Mouse (Mus musculus) left cerebral cortex, postnatal 36 days (tissue): Measurements from ENCODE around the gene Ina. TPM values are rescaled to one million over a fixed set of nuclear protein-coding genes. Genes with fewer than 3 reads are reported as not detected.
"Not testable (repeated sequence)": the region's sequence is repeated elsewhere in the genome, so short reads cannot be mapped to it uniquely, and the experiment has no call there.

ENCODE experiments used
- DNase-seq, 2 experiments: peaks; one replicate each; pipeline ENCODE4 v3.0.0; 2021 to 2022; ENCODE audit warnings: low spot score in 2 of 2, mixed read lengths in 1 of 2
- intact Hi-C: fragments of 180-260 bp; cut with DNase I; formaldehyde crosslinking; loops from one replicate; pipeline ENCODE4 v1.15.1; 2025
- total RNA-seq, 2 experiments: library from RNA; stranded (reverse); gene quantifications; 2 replicates each; pipeline ENCODE4 v1.2.3; 2021

Gene Ina
- total RNA-seq, 2 experiments from 2014 or later: 209 to 221 TPM

- intact Hi-C loops: no loop called here
- DNase-seq: no peak
Measured at GRCm38 (mm10) chr19:46983352-46983965, 31.0 kb upstream of the Ina start.

- DNase-seq: no peak
- intact Hi-C loops: no loop called here
Measured at GRCm38 (mm10) chr19:46983966-46984380, 30.5 kb upstream of the Ina start.

- intact Hi-C loops: no loop called here
- no peak for DNase-seq
Measured at GRCm38 (mm10) chr19:46984726-46985622, 29.5 kb upstream of the Ina start.

GRCm38 (mm10) chr19:46987646-46988045 is 26.9 kb upstream of the Ina start:
- intact Hi-C loops: no loop called here
- no peak for DNase-seq

DNA sequence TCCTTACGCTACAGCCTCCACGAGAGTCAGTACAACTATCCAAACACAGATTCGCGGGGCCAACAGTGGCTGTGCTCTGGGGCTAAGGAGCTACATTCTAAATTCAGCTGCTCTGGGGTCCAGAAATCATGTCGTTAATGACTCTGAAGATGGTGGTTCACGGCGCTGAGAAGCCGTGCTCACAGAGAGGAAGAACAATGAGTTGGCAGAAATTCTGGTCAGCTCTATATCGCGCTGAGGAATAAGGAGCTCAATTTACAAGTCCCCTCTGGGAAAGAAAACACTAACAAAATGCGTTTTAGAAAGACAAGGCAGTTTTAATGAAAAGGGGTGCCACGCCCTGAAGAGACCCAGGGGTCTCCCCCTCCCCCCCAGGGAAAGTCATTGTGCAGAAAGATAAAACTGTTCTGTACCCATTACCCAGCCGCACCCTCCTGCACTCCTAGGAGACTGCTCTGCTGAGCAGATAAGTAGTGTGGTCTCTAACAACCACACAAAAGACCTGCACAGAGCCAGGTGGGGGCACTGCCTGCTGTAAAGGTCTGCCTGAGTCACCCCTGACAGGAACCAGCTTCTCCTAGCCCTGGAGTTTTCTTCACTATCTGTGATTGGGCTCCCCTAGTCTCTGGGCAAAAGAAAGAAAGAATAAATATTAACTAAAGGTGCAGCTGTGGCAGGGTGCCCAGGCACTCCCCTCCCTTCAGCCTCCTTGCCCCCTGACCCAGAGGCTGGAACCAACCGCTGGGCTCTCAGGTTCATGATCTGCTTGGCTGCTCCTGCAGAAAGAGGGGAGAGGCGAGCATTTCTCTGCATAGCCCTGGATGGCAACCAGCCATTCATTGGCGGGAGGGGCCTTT is 26.0 kb upstream of the Ina start:
- intact Hi-C loops: no loop called here
- no peak for DNase-seq

DNA sequence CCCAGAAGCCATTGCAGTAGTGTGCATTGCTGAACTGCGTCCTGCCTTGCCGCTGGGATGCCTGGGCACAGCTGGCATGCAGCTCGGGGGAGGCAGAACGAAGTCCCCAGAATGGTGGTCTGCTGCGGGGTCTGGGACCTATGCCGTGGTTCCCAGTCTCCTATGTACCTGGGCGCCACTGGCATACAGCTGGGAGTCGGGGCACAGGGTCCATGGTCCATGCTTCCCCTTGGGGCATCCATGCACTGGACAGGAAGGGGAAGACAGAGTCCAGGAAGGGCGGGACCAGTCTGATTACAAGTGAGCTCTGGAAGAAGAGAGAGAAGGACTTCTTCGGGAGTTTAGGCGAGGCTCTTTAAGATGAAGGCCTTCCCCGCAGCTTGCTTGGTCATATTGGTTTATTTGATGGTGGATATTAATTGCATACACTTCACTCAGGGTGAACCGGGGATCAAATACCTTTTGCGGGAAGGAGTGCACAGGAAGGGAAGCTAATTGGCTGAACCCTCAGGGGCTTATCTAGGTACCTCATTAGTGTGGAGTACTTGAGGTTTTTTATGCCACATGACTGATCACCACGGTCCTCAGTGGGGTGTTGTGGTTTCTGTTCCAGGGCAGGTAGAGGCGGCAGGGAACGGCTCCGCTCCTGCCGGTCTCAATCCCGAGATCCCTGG is 24.9 kb upstream of the Ina start:
- intact Hi-C loops: no loop called here
- DNase-seq: no peak

DNA sequence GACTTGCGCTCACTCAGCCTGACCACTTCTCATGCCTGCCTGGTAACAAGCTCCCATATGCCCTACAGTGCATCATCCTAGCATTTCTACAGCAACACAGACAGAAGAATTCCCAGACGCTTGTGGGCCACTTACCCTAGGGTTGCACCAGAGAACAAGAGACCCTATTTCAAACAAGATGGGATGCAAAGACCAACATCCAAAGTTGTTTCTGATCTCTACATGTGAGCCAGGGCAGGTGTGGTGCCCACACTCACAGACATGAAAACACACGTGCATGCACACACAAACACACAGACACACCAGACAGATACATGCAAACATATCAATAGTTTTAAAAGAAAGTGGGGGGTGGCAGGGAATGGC is 24.4 kb upstream of the Ina start:
- intact Hi-C loops: no loop called here
- DNase-seq: no peak

GRCm38 (mm10) chr19:46990625-46991024 is 23.9 kb upstream of the Ina start:
- not testable (repeated sequence) for DNase-seq
- intact Hi-C loops: loop anchor here (1.0 kb wide), 2 partner anchors 115 to 230 kb away; no protein-coding TSS in a partner anchor

- intact Hi-C loops: loop anchor here (1.0 kb wide), 2 partner anchors 116 to 231 kb away; no protein-coding TSS in a partner anchor
- DNase-seq: peak; percentile 70 to 76
Measured at GRCm38 (mm10) chr19:46991145-46991544, 23.4 kb upstream of the Ina start.

DNA sequence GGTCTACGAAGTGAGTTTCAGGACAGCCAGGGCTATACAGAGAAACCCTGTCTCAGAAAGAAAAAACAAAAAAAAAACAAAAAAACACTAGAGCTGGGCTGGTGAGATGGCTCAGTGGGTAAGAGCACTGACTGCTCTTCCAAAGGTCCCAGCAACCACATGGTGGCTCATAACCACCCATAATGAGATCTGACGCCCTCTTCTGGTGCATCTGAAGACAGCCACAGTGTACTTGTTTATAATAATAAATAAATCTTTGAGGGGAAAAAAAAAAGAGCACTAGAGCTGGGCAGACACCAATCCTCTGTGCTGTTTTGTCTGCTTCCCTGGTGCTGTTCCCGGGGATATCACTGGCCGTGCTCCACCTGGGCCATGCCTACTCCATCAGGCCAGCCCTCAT is 22.2 kb upstream of the Ina start:
- intact Hi-C loops, DNase-seq: not testable (repeated sequence)

- intact Hi-C loops: no loop called here
- peak in 1 of 2 experiments; percentile 32 for DNase-seq
Measured at GRCm38 (mm10) chr19:46996095-46996494, 18.4 kb upstream of the Ina start.

DNA sequence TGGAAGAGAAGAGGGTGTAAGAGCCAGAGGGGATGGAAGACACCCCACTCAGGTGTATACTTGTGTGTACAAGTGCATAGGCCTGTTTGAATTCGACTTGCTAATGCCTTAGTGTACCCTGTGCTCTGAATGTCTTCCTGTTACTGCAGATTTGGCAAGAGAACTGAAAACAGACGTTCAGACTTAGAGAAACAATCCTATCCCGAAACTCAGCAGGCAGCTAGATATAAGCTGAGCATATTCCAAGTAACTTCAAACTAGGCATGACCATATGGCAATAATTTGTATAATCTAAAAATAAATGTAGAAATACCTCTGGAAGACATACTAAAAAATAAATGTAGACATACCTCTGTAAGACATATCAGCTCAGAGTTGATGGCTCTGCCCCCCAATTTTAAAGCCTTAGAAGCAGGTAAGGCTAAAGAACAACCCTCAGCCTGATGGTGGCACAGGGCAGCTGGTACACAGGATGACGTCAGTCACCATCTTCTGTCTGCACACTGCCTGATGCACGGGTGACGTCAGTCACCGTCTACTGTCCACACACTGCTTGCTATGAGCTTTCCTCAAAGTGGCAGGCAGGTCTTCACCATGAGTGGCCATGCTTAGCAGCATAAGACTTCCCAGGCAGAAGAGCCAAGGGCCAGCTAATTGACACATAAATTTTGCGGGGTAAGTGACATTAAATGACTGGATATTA is 16.2 kb upstream of the Ina start:
- intact Hi-C loops: no loop called here
- peak in 1 of 2 experiments; percentile 33 for DNase-seq

- intact Hi-C loops: no loop called here
- no peak for DNase-seq
Measured at GRCm38 (mm10) chr19:46998953-46999352, 15.5 kb upstream of the Ina start.

- DNase-seq: no peak
- intact Hi-C loops: no loop called here
Measured at GRCm38 (mm10) chr19:46999753-47000152, 14.7 kb upstream of the Ina start.

DNA sequence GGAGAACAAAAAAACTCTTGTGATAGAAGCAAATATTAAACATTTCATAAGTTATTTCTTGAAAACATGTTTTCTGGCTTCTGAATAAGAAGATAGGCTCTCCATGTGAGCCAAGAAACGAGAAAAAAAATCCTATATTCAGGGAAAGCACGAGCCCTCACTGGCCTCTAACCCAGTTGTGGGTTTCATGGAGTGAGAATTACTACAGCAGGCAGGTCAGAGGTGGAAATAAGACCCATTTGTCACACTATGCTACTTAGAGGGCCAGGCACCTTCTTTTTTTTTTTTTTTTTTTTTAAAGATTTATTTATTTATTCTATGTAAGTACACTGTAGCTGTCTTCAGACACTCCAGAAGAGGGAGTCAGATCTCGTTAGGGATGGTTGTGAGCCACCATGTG is 14.1 kb upstream of the Ina start:
- intact Hi-C loops, DNase-seq: not testable (repeated sequence)

DNA sequence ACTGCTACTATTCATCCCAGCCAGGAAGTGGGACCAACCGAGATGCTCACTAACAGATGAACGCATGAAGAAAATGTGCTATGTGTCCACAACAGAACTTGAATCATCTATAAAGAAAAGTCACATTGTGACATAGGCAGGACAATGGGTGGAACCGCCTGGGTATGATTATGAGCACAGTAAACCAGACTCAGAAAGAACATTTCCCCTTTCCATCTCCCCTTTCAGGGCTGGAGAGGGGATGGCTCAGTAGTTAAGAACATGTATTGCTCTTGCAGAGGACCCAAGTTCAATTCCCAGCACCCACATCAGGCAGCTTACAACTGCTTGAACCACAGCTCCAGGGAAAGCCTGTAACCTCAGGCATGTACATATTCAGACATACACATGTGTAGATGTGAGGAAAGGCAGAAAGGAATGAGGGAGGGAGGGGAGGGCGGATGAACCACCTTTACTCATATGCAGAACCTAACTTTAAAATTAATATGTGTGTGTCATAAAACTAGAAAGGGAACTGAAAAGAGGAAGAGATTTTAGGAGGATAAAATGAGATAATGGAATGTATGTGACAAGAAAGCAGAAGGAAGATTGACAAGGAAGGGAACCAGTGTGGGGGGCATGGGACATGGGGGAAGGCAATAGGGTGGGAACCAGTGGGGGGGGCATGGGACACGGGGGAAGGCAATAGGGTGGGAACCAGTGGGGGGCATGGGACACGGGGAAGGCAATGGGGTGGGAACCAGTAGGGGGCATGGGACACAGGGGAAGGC is 10.6 kb upstream of the Ina start:
- no peak for DNase-seq
- intact Hi-C loops: no loop called here

DNA sequence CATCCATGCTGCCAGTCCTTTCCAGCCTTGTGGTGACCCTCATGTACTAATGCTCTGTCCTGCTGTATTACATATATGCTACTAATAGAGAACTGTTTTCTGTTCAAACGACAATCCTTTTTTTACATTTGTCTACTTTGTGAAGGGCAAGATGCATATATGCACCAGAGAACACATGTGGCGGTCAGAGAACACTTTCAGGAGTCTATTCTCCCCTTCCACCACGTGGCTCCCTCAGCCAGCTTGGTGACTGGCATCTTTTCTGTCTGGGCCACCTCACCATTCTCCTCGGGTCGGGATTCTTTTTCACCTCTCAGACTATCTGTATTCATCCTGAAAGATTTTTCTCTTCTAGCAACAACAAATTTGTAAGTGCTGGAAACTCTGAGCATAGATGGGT is 8.6 kb upstream of the Ina start:
- no peak for DNase-seq
- intact Hi-C loops: no loop called here

DNA sequence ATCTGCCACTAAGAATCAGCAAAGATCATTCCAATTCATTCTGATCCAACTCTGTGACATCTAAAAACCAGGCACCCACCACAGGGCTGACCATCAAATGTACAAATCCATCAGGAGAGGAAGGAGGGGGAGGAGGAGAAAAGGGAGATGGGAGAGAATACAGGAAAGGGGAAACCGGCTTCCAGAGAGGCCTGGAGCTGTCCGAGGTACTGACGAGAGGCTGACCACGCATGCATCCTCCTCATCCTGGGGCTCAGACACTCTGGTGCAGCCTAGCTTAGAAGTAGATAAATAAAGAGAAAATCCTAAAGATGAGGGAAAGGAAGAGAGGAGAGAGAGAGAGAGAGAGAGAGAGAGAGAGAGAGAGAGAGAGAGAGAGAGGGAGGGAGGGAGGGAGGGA is 8.2 kb upstream of the Ina start:
- DNase-seq: no peak
- intact Hi-C loops: no loop called here
